Mouse (Mus musculus) stomach, embryonic 15.5 days (tissue): ENCODE measurements at regions not wholly inside any gene's neighbourhood (a gene's known extent, or its start where the extent isn't known, plus 50 kb on each side); places are given as distances from the start of the nearest gene placed in this dataset.

Experiments
- ATAC-seq: fragments of 200-750 bp; cut with Nextera tagmentation; 2 replicates; pipeline ENCODE4 v1.8.0; 2017; ENCODE audit warnings: low read depth, moderate number of reproducible peaks, moderate TSS enrichment; ENCODE audit not compliant: insufficient read depth, low FRiP score
- H3K27ac ChIP-seq: fragments of 300-500 bp; sonication (generic); 2 replicates; pipeline ENCODE4 v1.5.1; 2015; ENCODE audit warnings: mild to moderate bottlenecking, inconsistent platforms
- H3K27me3 ChIP-seq: fragments of 300-500 bp; sonication (generic); replicated peaks from 2 replicates; pipeline ENCODE4 v1.6.1; 2015; ENCODE audit warnings: inconsistent platforms
- H3K36me3 ChIP-seq: fragments of 300-500 bp; sonication (generic); 2 replicates; pipeline ENCODE4 v1.6.1; 2015; ENCODE audit warnings: inconsistent platforms
- H3K4me1 ChIP-seq: fragments of 300-500 bp; sonication (generic); 2 replicates; pipeline ENCODE4 v1.6.1; 2015; ENCODE audit warnings: inconsistent platforms
- H3K4me2 ChIP-seq: fragments of 300-500 bp; sonication (generic); 2 replicates; pipeline ENCODE4 v1.6.1; 2015; ENCODE audit warnings: mild to moderate bottlenecking, inconsistent platforms
- H3K4me3 ChIP-seq: fragments of 300-500 bp; sonication (generic); replicated peaks from 2 replicates; pipeline ENCODE4 v1.5.1; 2015; ENCODE audit warnings: inconsistent platforms
- H3K9ac ChIP-seq: fragments of 300-500 bp; sonication (generic); 2 replicates; pipeline ENCODE4 v1.6.1; 2015; ENCODE audit warnings: inconsistent platforms
- H3K9me3 ChIP-seq: fragments of 300-500 bp; sonication (generic); 2 replicates; pipeline ENCODE4 v1.6.1; 2016; ENCODE audit warnings: inconsistent platforms
- WGBS: fragments of 180-500 bp; shearing (Covaris S2); methylation state at CpG from one replicate; pipeline ENCODE4 v1.1.7; 2015; 5-methylcytosine and 5-hydroxymethylcytosine counted together

GRCm38 (mm10) chr2:131726533-131726932 is 133.0 kb downstream of the Erv3 start:
- no peaks in the 10 kb centered on the region for H3K27me3 ChIP-seq
- H3K27ac ChIP-seq = no peak overlapping the region
- H3K4me1 ChIP-seq = no peaks in the 10 kb centered on the region
- no peak overlapping the region for H3K4me3 ChIP-seq
- no peak overlapping the region for H3K9ac ChIP-seq
- H3K4me2 ChIP-seq = no peak overlapping the region
- 75% methylated on average over 3 of the region's 3 CpGs for WGBS
- no peaks in the 10 kb centered on the region for H3K9me3 ChIP-seq
- no peaks in the 10 kb centered on the region for H3K36me3 ChIP-seq
- peak; percentile 77; the same call in 1 of the 2 replicates for ATAC-seq

- Histone ChIP-seq H3K9me3 (no peaks in the 10 kb centered on the region), H3K27ac (no peak overlapping the region), H3K27me3 (no peaks in the 10 kb centered on the region), H3K36me3 (no peaks in the 10 kb centered on the region), H3K4me3 (no peak overlapping the region), H3K4me2 (no peak overlapping the region), H3K9ac (no peak overlapping the region), H3K4me1 (no peaks in the 10 kb centered on the region)
- 84% methylated on average over 6 of the region's 6 CpGs for WGBS
- ATAC-seq = no peak
Observed at GRCm38 (mm10) chr2:131721631-131722545, 137.7 kb downstream of the Erv3 start.

- WGBS = 82% methylated on average over 5 of the region's 5 CpGs
- ATAC-seq = no peak
Observed at GRCm38 (mm10) chr2:131717561-131717960, 142.0 kb downstream of the Erv3 start.

GRCm38 (mm10) chr2:131716841-131717240 is 142.7 kb downstream of the Erv3 start:
- Histone ChIP-seq H3K9me3 (no peaks in the 10 kb centered on the region), H3K4me2 (no peak overlapping the region), H3K4me1 (no peaks in the 10 kb centered on the region), H3K27ac (no peak overlapping the region), H3K9ac (no peak overlapping the region), H3K27me3 (no peaks in the 10 kb centered on the region), H3K4me3 (no peak overlapping the region), H3K36me3 (no peaks in the 10 kb centered on the region)
- no peak for ATAC-seq
- 87% methylated on average over 5 of the region's 5 CpGs for WGBS

More at GRCm38 (mm10) chr2:131717561-131717960, 142.0 kb downstream of the Erv3 start:
- Histone ChIP-seq H3K4me3 (no peak overlapping the region), H3K36me3 (no peaks in the 10 kb centered on the region), H3K27ac (no peak overlapping the region), H3K9me3 (no peaks in the 10 kb centered on the region), H3K4me1 (no peaks in the 10 kb centered on the region), H3K4me2 (no peak overlapping the region), H3K27me3 (no peaks in the 10 kb centered on the region), H3K9ac (no peak overlapping the region)

GRCm38 (mm10) chr2:131715381-131715780 is 144.2 kb downstream of the Erv3 start:
- H3K4me1 ChIP-seq = no peaks in the 10 kb centered on the region
- no peaks in the 10 kb centered on the region for H3K36me3 ChIP-seq
- no peak overlapping the region for H3K27ac ChIP-seq
- H3K27me3 ChIP-seq = no peaks in the 10 kb centered on the region
- no peak overlapping the region for H3K9ac ChIP-seq
- ATAC-seq = no peak
- no peak overlapping the region for H3K4me3 ChIP-seq
- no peaks in the 10 kb centered on the region for H3K9me3 ChIP-seq
- H3K4me2 ChIP-seq = no peak overlapping the region
- WGBS = 83% methylated on average over 3 of the region's 3 CpGs

- Histone ChIP-seq H3K4me1 (no peaks in the 10 kb centered on the region), H3K27ac (no peak overlapping the region), H3K4me2 (no peak overlapping the region), H3K36me3 (no peaks in the 10 kb centered on the region), H3K4me3 (no peak overlapping the region), H3K27me3 (no peaks in the 10 kb centered on the region), H3K9ac (no peak overlapping the region), H3K9me3 (no peaks in the 10 kb centered on the region)
- ATAC-seq = no peak
Observed at GRCm38 (mm10) chr2:131711886-131712285, 147.7 kb downstream of the Erv3 start.

GRCm38 (mm10) chr2:131706565-131706964 is 144.5 kb upstream of the Adra1d start:
- Histone ChIP-seq H3K4me1 (no peaks in the 10 kb centered on the region), H3K9ac (no peak overlapping the region), H3K4me2 (no peak overlapping the region), H3K36me3 (no peaks in the 10 kb centered on the region), H3K27ac (no peak overlapping the region), H3K4me3 (no peak overlapping the region), H3K9me3 (no peaks in the 10 kb centered on the region), H3K27me3 (no peaks in the 10 kb centered on the region)
- no peak for ATAC-seq
- 78% methylated on average over 4 of the region's 4 CpGs for WGBS

GRCm38 (mm10) chr2:131704406-131704805 is 142.3 kb upstream of the Adra1d start:
- Histone ChIP-seq H3K4me2 (no peak overlapping the region), H3K4me3 (no peak overlapping the region), H3K4me1 (no peaks in the 10 kb centered on the region), H3K27ac (no peak overlapping the region), H3K9me3 (no peaks in the 10 kb centered on the region), H3K9ac (no peak overlapping the region), H3K27me3 (no peaks in the 10 kb centered on the region), H3K36me3 (no peaks in the 10 kb centered on the region)
- no peak; the same call in 1 of the 2 replicates for ATAC-seq

GRCm38 (mm10) chr2:131702146-131702545 is 140.1 kb upstream of the Adra1d start:
- no peak overlapping the region for H3K27ac ChIP-seq
- no peaks in the 10 kb centered on the region for H3K9me3 ChIP-seq
- H3K4me2 ChIP-seq = no peak overlapping the region
- H3K4me1 ChIP-seq = no peaks in the 10 kb centered on the region
- H3K27me3 ChIP-seq = no peaks in the 10 kb centered on the region
- ATAC-seq = no peak
- H3K9ac ChIP-seq = no peak overlapping the region
- no peak overlapping the region for H3K4me3 ChIP-seq
- 72% methylated on average over 4 of the region's 4 CpGs for whole genome bisulfite sequencing
- H3K36me3 ChIP-seq = no peaks in the 10 kb centered on the region

- 79% methylated on average over 3 of the region's 3 CpGs for WGBS
- no peak overlapping the region for H3K9ac ChIP-seq
- no peaks in the 10 kb centered on the region for H3K27me3 ChIP-seq
- H3K27ac ChIP-seq = no peak overlapping the region
- no peaks in the 10 kb centered on the region for H3K9me3 ChIP-seq
- no peaks in the 10 kb centered on the region for H3K36me3 ChIP-seq
- H3K4me3 ChIP-seq = no peak overlapping the region
- no peak for ATAC-seq
- H3K4me2 ChIP-seq = no peak overlapping the region
- H3K4me1 ChIP-seq = no peaks in the 10 kb centered on the region
Observed at GRCm38 (mm10) chr2:131699798-131700197, 137.7 kb upstream of the Adra1d start.

GRCm38 (mm10) chr2:131698008-131698965 is 136.2 kb upstream of the Adra1d start:
- Histone ChIP-seq H3K36me3 (no peaks in the 10 kb centered on the region), H3K9me3 (no peaks in the 10 kb centered on the region), H3K27ac (no peak overlapping the region), H3K27me3 (no peaks in the 10 kb centered on the region), H3K4me2 (no peak overlapping the region), H3K4me3 (no peak overlapping the region), H3K4me1 (no peaks in the 10 kb centered on the region), H3K9ac (no peak overlapping the region)
- ATAC-seq = no peak
- WGBS = 76% methylated on average over 5 of the region's 5 CpGs

- H3K27ac ChIP-seq = no peak overlapping the region
- H3K4me1 ChIP-seq = no peaks in the 10 kb centered on the region
- no peak overlapping the region for H3K4me2 ChIP-seq
- no peak overlapping the region for H3K9ac ChIP-seq
- ATAC-seq = no peak
- 61% methylated on average over 3 of the region's 3 CpGs for WGBS
- H3K27me3 ChIP-seq = no peaks in the 10 kb centered on the region
- H3K36me3 ChIP-seq = no peaks in the 10 kb centered on the region
- no peak overlapping the region for H3K4me3 ChIP-seq
- H3K9me3 ChIP-seq = no peaks in the 10 kb centered on the region
Observed at GRCm38 (mm10) chr2:131696307-131696706, 134.2 kb upstream of the Adra1d start.
